Mouse (Mus musculus): ENCODE data around the gene Lck. TPM values are rescaled to one million over a fixed set of nuclear protein-coding genes. Genes with fewer than 3 reads are reported as not detected.

Gene Lck
- total and polyA plus RNA-seq, 3 experiments = 2.7 to 6.9 TPM; not detected in 1

- TF ChIP-seq JUND (IDR thresholded peaks at IDR 0.05; ENCODE audit: low read depth, low read length) = no peak
These were observed 48.8 kb upstream of the Lck start (continued) for GRCm38 (mm10) chr4:129622120-129622802.

GRCm38 (mm10) chr4:129621283-129621841, 47.9 kb upstream of the Lck start:
- Histone ChIP-seq H3K36me3 (ENCODE audit: control insufficient read depth in 1 of 2, insufficient read depth in 2 of 2, low read length in 2 of 2) (peaks cover 0 to 7% of the 10 kb centered on the region in 2 experiments; a peak in 3 of 4 replicates), H3K27me3 (ENCODE audit: control insufficient read depth in 1 of 2, insufficient read depth in 2 of 2, low read length in 2 of 2) (no peaks in the 10 kb centered on the region), H3K9ac (ENCODE audit: control insufficient read depth, low read depth, low read length, poor library complexity, severe bottlenecking) (no peak overlapping the region), H3K4me1 (ENCODE audit: control insufficient read depth in 1 of 2, insufficient read depth in 2 of 2, low read length in 2 of 2) (peaks cover 3 to 17% of the 10 kb centered on the region in 2 experiments; a peak in 3 of 4 replicates), H3K79me2 (ENCODE audit: control insufficient read depth, insufficient read depth, low read length, poor library complexity) (peaks cover 4% of the 10 kb centered on the region; the same call in 1 of the 2 replicates), H3K4me3 (ENCODE audit: control insufficient read depth in 1 of 2, insufficient read depth in 1 of 2, low read depth in 2 of 2, low read length in 2 of 2) (no peak overlapping the region), H3K27ac (ENCODE audit: control insufficient read depth, low read depth, low read length) (no peak overlapping the region), H3K9me3 (replicated peaks; ENCODE audit: insufficient read depth, low read length) (no peaks in the 10 kb centered on the region)
- DNase-seq (ENCODE audit: low read depth, low spot score) = no peak
- TF ChIP-seq SIN3A (IDR thresholded peaks at IDR 0.05; ENCODE audit: low read length) (no peak), CTCF (IDR thresholded peaks at IDR 0.05 in 2 of 3, conservative IDR thresholded peaks at IDR 0.05 in 1 of 3; ENCODE audit: control insufficient read depth in 1 of 3, insufficient read depth in 1 of 3, low read depth in 2 of 3, low read length in 3 of 3, poor library complexity in 1 of 3, severe bottlenecking in 1 of 3) (no peak), HCFC1 (IDR thresholded peaks at IDR 0.05; ENCODE audit: low read depth, low read length) (no peak), MAFK (IDR thresholded peaks at IDR 0.05; ENCODE audit: borderline replicate concordance, low read depth, low read length) (no peak), MXI1 (IDR thresholded peaks at IDR 0.05; ENCODE audit: low read depth, low read length) (no peak), CHD1 (IDR thresholded peaks at IDR 0.05; ENCODE audit: low read depth, low read length) (no peak), ZMIZ1 (IDR thresholded peaks at IDR 0.05; ENCODE audit: low read depth, low read length) (no peak)

- Histone ChIP-seq H3K27ac (ENCODE audit: control insufficient read depth, low read depth, low read length) (no peak overlapping the region), H3K36me3 (ENCODE audit: control insufficient read depth in 1 of 2, insufficient read depth in 2 of 2, low read length in 2 of 2) (peaks cover 0 to 2% of the 10 kb centered on the region in 2 experiments; a peak in 3 of 4 replicates), H3K9ac (ENCODE audit: control insufficient read depth, low read depth, low read length, poor library complexity, severe bottlenecking) (no peak overlapping the region), H3K27me3 (ENCODE audit: control insufficient read depth in 1 of 2, insufficient read depth in 2 of 2, low read length in 2 of 2) (no peaks in the 10 kb centered on the region), H3K4me3 (ENCODE audit: control insufficient read depth in 1 of 2, insufficient read depth in 1 of 2, low read depth in 2 of 2, low read length in 2 of 2) (no peak overlapping the region), H3K9me3 (replicated peaks; ENCODE audit: insufficient read depth, low read length) (no peaks in the 10 kb centered on the region), H3K79me2 (ENCODE audit: control insufficient read depth, insufficient read depth, low read length, poor library complexity) (peaks cover 4% of the 10 kb centered on the region; the same call in 1 of the 2 replicates), H3K4me1 (ENCODE audit: control insufficient read depth in 1 of 2, insufficient read depth in 2 of 2, low read length in 2 of 2) (peaks cover 0 to 11% of the 10 kb centered on the region in 2 experiments; a peak in 3 of 4 replicates)
- TF ChIP-seq CTCF (IDR thresholded peaks at IDR 0.05 in 2 of 3, conservative IDR thresholded peaks at IDR 0.05 in 1 of 3; ENCODE audit: control insufficient read depth in 1 of 3, insufficient read depth in 1 of 3, low read depth in 2 of 3, low read length in 3 of 3, poor library complexity in 1 of 3, severe bottlenecking in 1 of 3) (no peak), MYB (IDR thresholded peaks at IDR 0.05; ENCODE audit: low read depth, low read length) (no peak), GABPA (IDR thresholded peaks at IDR 0.05; ENCODE audit: low read depth, low read length) (no peak), JUND (IDR thresholded peaks at IDR 0.05; ENCODE audit: low read depth, low read length) (no peak), TBP (IDR thresholded peaks at IDR 0.05; ENCODE audit: low read depth, low read length) (no peak), USF1 (IDR thresholded peaks at IDR 0.05; ENCODE audit: low read depth, low read length) (no peak), NELFE (IDR thresholded peaks at IDR 0.05; ENCODE audit: low read depth, low read length) (no peak)
- DNase-seq (ENCODE audit: low read depth, low spot score) = no peak
These were observed 47.2 kb upstream of the Lck start for GRCm38 (mm10) chr4:129620419-129621282.
